Mouse (Mus musculus) Muller cell, postnatal 12 days (primary cell): ENCODE data around the gene 5730596B20Rik.
A peak's percentile ranks its signal among the peaks of the same experiment; 100 is the strongest.

Experiments used
- DNase-seq: peaks from one replicate; pipeline ENCODE4 v3.0.0-alpha.2; 2015; ENCODE audit errors: inconsistent ontology term

Gene 5730596B20Rik

DNA sequence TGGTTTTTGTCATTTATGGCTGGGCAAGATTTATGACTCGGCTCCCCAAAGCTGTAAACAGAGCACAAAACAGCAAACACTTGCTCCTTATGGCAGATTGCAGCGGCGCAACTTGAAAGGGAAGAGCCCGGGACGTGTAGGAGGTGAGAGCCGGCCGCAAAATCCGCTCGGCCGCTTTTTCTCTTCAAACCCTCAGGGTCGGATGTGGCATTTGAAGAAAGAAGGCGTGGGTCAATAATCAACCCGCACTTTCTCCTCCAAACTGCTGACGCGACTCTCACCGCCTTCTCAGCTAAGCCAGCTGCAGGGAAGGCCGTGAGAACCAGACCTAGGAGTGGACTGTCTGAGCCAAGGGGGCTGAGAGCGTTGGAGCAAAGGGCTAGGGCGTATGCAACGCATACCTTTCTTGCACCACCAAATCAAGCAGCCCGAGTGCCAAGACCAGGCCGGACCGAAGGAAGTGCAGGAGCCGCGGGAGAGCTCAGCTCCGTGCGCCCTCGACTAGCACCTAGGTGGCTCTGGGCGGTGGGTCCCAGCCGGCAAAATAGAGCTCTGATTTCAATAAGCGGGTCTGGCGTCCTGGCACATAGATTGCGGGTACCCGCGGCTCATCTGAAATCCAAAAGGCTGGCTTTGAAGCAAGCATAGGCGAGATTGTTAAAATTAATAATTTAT, at the start of gene 5730596B20Rik:
TSS of gene 5730596B20Rik (plus strand) at position 438 of the 675 bp plus-strand sequence.
- DNase-seq, result no peak

DNA sequence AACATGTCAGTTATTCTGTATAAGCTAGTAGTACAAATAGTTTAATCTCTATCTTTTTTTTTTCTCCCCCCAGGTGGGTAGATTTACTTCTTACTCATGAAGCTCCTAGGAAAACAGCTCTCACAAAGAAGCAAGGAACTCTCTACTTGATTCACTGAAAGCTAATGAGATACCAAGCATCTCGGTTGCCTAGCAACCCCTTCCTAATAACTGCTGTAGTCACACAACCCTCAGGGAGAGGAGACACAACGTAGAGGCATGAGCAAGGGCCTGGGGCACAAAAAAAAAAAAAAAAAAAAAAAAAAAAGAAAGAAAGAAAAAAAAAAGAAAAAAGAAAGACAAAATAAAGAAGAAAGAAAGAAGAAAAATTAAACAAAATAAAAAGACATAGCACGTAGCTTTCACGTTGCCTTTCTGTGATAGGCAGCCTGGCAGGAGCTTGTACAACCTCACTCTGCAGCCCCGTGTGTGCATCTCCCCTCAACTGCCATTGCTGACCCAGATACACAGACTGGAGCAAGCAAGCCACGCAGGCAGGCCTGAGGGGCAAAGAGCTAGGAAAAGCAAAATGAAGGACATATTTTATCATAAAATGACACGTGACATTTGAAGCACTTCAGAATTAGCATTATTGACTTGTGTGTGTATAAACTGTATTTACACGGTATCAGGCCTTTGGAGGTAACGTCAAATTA, 39.3 kb upstream of the 5730596B20Rik start:
- DNase-seq, result no peak

DNA sequence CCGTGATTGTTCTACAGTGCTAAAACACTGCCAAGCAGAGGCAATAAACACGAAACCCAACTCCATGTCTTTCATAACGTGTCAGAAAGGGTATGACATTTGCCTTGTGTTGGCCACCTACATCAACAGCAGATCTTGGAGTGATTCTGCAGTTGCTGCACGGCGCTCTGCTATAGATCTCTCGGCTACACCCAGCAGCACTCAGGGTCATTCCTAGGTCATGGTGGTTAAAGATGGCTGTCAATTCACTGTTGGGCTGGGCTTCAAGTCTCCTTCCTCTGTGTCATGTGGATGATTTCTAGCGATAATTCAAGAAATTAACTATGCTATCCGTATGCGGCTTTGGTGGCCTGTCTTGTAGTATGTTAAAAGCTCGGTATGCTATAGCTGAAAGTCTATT, 38.7 kb upstream of the 5730596B20Rik start:
- DNase-seq, result no peak

DNA sequence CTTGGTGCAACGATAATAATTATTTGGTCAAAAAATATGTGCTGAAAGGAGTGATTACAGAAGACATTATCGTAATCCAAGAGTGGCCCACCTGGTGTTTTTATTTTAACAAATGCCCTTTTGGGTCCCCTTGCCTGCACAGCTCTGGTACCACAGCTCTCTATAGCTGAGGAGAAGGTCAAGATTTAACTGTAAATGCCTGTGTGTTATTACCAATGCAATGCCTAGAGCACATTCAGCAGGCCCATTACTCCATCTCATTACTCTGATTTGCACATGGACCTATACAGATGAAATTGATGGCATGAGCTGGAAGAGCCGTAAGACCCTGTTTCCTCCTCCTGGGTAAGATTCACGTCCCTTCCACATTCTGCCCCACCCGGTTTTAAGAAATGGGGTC, 38.2 kb upstream of the 5730596B20Rik start:
- DNase-seq, result no peak

DNA sequence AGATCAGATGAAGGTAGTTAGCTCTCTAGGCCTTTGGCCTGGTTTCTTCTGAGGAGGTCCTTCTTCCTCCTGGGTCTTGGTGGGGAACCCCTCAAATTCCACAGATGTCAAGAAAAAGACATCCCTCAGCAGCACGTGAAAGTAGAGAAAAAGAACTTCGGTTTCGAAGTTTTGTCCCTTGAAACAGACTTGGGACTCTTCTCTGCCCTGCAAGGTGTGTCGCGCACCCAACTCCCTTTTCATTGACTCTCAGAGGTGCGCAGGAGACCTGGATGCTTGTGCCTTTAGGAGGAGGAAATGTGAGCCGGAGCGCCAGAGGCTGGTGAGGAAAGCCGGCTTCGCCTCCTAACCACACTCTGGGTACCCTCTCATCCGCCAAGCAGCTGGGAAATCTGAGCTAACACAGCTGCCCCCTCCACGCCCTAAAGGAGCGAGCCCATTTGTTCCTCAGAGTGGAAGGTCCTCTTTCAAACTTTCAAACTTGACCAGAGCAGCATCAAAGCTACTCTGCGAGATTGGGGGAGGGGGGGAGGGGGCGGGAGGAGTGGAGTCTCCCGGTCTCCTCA, 26.8 kb upstream of the 5730596B20Rik start:
- no peak for DNase-seq

DNA sequence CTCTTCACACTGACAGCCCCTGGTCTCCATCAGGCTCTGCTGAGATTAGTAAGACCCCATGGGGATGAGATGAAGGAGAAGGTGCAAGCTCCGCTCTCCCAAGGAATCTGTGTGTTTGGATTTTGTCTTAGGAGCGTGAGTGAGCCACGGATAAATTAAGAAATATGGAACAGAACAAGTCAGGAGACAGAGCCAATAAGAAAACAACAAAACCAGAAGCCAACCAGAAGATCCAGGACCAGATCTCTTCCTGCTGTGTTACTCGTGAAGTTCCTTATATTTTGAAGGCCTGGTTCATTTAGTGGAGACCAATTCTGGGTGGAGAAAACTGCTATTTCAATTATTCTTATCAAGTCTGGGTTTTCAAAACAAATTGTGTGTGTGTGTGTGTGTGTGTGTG, 25.7 kb upstream of the 5730596B20Rik start:
- no peak for DNase-seq

DNA sequence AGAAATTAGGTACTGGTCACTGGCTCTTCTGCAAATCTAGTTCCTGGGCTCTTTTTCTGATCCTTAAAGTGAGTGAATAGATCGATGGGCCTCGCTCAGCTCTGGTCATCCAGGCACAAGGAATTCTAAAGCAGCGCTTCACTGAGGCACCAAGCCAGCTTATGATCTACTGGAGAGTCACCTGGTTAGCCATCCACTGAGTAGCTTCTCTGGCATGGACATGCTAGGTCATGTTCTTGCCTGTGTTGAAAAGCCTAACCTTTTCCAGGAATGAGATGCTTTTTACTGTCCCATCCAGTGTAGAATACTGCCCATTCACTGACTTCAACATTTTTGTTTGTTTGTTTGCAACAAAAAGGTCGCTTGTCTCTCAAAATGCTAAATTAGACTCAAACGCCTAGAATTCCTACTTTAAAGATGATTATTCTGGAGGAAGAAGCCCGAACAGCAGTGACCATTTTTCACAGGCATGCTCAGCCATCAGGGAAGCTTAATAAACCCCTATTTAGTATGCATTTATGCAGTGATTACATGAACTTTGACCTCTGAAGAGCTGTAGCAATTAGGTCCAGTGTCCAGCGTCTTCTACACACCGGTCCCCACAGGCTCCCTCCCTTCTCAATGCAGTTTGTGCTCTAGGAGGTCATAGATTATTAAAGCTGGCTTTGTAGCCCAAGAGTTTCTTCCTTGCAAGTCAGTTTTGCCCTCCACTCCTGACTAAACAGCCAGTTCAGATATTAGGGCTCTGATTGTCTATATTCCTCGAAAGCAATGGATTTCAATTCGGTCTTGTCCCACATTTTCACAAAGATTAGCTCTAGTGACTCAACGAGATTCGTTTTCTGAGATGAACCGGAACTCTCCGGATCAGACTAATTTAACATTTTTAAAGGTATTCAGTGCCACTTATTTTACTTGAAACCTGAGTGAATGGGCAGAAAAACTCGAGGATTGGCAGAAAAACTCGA, 24.8 kb upstream of the 5730596B20Rik start:
- no peak for DNase-seq

DNA sequence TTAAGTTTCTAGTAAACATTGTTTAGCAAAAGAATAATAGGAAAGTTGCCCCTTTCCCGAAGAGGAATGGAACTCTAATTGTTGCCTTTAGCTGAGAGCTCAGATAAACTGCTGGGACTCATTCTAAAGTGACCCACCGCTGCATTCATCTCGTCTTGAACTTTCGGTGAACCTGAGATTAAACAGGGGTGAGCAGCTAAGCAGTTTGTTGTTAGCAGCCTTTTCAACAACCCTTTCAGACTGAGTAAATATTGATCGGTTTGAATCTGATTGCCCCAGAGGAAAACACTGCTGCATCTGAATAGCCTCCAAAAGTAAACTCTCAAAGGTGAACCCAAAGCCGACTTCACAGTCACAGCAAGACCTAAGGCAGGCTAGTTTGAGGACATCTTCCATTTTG, 24.0 kb upstream of the 5730596B20Rik start:
- DNase-seq, result no peak

DNA sequence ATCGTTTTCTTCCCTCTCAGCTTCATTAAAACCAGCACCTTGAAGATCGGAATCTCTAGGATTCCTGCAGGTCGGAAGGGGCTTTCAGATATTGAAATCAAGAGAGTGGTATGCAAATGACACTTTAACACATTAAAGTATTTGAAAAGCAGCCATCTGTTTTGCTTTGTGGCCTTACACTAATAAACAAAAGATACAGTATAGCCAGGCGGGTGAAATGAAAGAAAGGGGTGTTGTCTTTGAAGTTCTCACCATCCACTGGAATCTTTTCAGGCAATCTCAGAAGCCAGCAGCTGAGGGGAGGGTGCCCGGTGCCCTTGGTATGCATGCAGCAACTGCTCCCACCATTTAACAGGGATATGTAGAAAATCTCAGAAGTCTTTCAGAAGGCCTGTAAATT, 23.3 kb upstream of the 5730596B20Rik start:
- DNase-seq, result no peak

DNA sequence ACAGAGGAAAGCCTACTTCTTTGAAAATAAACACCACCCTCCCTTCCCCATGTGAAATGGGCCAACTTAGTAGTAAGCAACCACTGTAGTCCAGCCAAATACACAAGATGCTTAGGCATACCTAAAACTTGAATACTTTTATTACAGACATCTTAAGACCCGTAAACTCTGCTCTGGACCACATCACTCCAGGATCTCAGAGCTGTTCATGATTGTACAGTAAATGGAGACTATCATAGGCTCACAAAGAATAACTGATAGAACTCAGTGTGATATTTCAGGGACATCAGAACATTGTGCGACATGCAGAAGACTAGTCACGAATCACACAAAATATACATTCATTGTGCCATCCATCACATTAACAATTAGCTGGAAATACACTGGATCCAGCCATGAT, 21.8 kb upstream of the 5730596B20Rik start:
- no peak for DNase-seq

DNA sequence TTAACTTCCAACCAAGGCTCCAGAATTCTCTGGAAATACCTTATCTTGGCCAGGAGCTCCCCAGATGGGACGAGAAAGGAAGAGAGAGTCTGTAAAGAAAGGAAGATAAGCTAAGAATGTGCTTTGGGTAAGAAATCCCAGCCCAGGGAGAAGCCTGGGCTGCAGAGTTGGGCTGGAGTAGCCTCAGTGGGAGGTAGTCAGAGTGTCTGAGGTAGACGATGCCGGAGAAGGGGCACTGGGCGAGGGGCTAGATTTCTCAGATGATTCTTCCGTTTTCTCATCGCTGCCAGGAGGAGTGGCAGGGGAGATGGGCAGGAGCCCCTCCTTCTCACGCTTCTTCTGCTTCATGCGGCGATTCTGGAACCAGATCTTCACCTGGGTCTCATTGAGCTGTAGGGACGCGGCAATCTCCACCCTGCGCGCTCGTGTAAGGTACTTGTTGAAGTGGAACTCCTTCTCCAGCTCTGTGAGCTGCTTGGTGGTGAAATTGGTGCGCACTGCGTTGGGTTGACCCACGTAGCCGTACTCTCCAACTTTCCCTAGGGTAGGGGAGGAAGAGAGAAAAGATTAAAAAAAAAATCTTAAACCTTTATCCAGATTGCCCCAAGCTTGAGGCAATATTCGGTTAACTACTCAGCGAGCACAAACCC, 20.6 kb upstream of the 5730596B20Rik start:
- no peak for DNase-seq

DNA sequence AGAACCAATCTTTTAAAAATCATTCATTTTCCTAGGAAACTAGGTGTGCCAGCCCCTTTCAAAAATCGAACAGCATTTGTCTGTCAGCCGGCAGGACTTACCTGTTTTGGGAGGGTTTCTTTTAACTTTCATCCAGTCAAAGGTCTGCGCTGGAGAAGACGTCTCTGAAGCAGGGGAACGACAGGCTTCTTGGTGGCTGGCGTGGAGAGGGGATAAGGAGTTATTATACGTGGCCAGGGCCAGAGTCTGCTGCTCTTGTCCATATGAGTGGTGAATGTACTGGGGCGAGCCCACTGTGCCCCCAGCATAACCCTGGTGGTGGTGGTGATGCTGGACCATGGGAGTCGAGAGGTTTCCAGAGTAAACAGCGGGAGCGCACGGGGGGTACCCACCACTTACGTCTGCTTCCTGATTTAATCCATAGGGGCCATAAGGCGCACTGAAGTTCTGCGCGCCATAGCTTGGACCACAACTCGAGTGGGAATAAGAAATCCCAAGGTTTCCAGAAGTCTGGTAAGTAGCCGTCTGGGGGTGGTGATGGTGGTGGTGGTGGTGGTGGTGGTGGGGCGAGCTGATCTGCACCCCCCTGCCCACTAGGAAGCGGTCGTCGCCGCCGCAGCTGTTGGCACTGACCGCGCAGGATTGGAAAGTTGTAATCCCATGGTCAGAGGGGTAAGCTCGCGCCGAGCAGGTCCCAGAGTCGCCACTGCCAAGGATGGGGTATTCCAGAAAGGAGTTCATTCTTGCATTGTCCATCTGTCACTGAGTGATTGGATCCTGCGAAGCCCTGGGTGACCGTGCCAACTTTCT, 19.6 kb upstream of the 5730596B20Rik start:
- DNase-seq, result no peak

DNA sequence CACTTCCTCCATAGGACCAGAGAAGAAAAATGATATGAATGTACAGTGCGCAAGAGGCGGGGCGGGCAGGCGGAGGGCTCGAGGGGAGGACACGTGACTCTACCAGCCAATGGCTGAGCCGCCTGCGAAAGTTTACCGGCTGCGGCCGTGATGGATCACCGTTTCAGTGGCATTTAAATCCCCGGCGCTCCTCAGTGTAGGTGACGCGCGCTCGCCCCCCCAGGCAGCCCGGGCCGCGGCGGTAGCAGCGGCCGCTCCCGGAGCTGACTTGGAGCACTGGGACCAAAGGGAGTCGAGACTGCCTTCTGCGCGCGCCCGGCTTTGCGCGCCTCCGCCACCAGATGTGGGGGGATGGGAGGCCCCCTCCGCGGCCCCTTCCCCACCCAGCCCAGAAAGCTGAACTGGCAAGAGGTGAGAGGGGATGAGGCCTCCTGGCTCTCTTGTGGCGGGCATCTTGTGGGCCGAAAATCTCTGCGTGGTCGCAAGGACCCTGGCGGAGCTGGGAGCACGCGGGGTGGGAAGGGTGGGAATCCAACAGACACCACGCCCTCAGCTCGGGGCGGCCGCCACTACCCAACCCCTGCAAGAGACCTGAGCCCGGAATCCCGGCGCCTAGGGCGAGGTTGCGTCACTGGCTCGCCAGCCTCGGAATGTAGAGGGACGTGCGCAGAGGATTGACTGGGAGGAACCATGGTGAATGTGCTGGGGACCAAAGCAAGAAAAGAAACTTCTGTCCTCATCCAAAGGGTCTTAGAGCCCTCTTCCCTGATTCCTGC, 18.8 kb upstream of the 5730596B20Rik start, which contains the start of gene Hoxa1:
TSS of gene Hoxa1 (minus strand) at position 42 of the 776 bp plus-strand sequence.
- DNase-seq, result peak; percentile 74

DNA sequence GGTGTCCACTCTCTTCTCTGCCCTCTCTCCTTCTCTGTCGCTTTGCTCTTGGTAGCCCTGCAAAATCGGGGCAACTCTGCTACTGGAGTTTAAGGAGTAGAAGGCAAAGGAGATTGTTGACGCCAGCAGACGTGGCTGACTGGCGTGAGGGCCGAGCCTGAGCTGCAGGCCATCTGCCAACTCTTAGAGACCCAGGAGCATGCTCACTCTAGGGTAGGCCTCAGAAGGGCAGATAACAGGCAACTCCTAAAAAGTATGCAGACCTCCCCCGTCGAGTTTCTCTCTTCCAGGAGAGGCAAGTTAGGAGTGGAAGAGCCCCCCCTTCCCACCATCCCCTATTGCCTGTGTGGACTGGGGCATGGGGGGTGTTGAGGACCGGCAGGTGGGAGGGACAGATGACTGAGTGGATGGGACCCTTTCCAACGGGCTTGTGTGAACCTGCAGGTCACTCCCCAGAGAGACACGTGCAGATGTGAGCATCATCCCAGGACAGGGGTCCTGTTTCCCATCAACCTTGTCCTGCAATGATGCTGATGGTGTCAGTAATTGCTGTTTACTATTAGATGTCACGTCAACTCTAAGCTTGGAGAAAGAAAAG, 18.0 kb upstream of the 5730596B20Rik start:
- no peak for DNase-seq

DNA sequence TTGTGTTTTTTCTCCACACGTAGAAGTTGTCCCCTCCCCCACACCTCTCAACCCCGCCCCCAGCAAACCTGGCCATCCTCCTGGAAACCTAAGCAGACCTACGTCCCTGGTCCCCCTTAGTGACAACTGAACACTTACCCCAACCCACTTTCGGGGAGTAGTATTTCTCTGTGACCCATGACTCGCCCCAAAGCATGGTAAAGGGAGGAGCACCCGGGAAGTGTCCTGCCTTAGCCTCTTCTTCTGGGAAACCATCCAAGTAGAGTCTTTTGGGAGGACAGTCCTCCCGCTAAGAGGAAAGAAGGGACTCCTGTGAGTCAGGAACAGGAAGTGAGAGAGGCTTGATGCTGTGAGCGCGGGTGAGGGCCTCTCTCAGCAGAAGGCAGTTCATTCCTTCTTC, 17.3 kb upstream of the 5730596B20Rik start:
- DNase-seq, result no peak

DNA sequence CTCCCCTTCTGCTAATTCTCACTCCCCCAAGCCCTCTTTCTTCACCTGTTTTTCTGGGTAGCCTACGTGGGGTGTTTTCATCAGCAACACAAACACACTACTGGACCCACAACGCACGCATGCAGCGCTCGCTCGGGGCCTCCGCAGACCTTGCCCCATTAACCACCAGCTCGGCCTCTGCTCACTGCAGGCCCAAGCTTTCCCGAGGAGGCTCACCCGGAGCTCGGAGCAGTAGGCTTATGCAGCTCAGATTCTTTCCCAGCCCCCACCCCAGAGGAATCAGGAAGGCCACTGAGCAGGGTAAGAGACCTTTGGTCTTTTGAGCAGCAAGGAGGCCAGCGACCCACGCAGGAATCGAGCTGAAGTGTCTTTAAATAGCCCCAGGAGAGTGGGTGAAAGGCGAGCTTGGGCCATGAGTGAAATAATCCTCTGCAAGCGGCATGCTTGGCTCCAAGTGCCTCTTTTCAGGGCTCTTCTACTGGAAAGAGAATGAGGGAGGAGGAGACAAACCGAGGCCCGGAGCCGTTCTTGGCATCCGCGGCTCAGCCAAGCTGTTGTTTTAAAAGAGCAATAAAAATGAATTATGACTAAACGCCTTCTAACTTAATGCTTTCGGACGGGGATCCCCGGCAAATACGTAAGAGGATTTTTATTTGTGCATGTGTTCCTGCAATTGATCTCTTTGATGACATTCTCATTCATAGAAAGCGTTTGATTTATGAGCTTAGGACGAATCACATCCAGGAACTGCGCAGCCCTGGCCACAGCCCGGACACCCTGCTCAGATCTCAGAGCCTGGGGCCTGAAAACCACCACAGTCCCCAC, 16.6 kb upstream of the 5730596B20Rik start:
- no peak for DNase-seq

DNA sequence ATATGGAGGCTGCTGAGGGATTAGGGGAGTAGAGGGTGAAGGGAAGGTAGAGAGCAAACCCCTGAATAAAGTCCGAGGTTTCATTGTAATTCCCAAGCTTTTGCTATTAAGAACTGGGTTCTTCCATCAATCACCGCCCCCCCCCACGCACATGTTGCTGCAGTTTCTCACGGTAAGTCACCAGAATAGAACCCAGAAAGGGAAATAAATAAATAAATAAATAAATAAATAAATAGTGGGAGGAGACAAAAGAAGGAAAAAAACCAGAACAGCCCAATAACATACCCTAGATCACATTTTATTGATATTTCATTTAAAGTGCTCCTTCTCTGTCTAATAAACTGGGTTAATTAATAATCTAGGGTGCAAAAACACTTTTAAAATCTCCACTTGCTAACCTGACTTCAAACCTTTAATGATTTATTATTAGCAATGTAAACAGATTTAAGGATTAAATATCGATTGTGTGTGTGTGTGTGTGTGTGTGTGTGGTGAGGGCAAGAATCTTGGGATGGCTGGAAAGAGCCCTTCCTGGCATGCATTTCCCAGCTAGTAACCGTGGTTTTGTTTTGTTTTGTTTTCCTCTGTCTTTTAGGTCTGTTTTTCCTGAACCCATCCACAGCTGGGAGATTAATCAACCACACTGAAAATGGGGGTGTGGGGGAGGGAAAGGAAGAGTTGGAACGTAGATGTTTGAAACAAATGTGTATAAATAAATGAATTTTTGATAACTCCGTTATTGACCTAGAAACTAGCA, 15.8 kb upstream of the 5730596B20Rik start:
- DNase-seq, result no peak

DNA sequence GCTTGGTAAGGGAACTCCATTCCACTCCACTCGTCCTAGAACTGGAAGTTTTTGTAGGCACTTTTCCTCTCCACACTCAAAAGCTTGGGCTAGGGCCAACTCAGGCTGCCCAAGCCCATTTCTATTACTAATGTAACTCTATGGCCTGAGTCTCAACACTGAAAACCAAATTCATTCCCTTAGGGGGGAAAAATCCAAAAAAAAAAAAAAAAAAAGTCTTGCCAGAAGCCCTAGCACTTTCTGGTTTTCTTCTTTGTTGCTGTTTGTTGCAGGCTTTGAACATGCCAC, 15.3 kb upstream of the 5730596B20Rik start:
- no peak for DNase-seq
